Mouse (Mus musculus) lung, postnatal 36 days (tissue): ENCODE measurements around the gene Bicdl2.

Source experiments
- DNase-seq: peaks from one replicate; pipeline ENCODE4 v3.0.0; 2022; ENCODE audit warnings: mixed read lengths

The Bicdl2 gene

GRCm38 (mm10) chr17:23675127-23675526 is 14.8 kb downstream of the Bicdl2 start:
- DNase-seq = peak; percentile 78

GRCm38 (mm10) chr17:23675564-23676281 is 15.4 kb downstream of the Bicdl2 start:
- peak; percentile 70 for DNase-seq

- DNase-seq = peak; percentile 62
Observed at GRCm38 (mm10) chr17:23676473-23677031, 16.2 kb downstream of the Bicdl2 start.

- peak; percentile 94 for DNase-seq
Observed at GRCm38 (mm10) chr17:23677236-23677679, 17.0 kb downstream of the Bicdl2 start, which contains the start of gene Tnfrsf12a. Tnfrsf12a (minus strand) TSS chr17:23677468.

- DNase-seq = no peak
Observed at GRCm38 (mm10) chr17:23679127-23679835, 19.0 kb downstream of the Bicdl2 start, which contains the start of gene Cldn6. Cldn6 (plus strand) TSS chr17:23679249.

- no peak for DNase-seq
Observed at GRCm38 (mm10) chr17:23680336-23680735, 20.0 kb downstream of the Bicdl2 start.

- DNase-seq = peak; percentile 20
Observed at GRCm38 (mm10) chr17:23681086-23681485, 20.8 kb downstream of the Bicdl2 start.

GRCm38 (mm10) chr17:23682092-23682491 is 21.8 kb downstream of the Bicdl2 start:
- no peak for DNase-seq

- no peak for DNase-seq
Observed at GRCm38 (mm10) chr17:23682530-23682929, 22.2 kb downstream of the Bicdl2 start.

- DNase-seq = no peak
Observed at GRCm38 (mm10) chr17:23683226-23683625, 22.9 kb downstream of the Bicdl2 start.

GRCm38 (mm10) chr17:23683856-23684672 is 23.8 kb downstream of the Bicdl2 start, which contains the start of gene Cldn9:
Cldn9 (minus strand) TSS chr17:23684026.
- DNase-seq = no peak

GRCm38 (mm10) chr17:23694491-23694890 is 34.2 kb downstream of the Bicdl2 start:
- DNase-seq = no peak

- DNase-seq = no peak
Observed at GRCm38 (mm10) chr17:23695801-23696200, 35.5 kb downstream of the Bicdl2 start.

- DNase-seq = peak; percentile 57
Observed at GRCm38 (mm10) chr17:23699131-23700077, 39.1 kb downstream of the Bicdl2 start.

GRCm38 (mm10) chr17:23700079-23700478 is 39.8 kb downstream of the Bicdl2 start:
- DNase-seq = peak; percentile 97

- no peak for DNase-seq
Observed at GRCm38 (mm10) chr17:23703301-23703700, 43.0 kb downstream of the Bicdl2 start.

GRCm38 (mm10) chr17:23704741-23705140 is 44.4 kb downstream of the Bicdl2 start:
- no peak for DNase-seq

GRCm38 (mm10) chr17:23705525-23706104 is 45.3 kb downstream of the Bicdl2 start:
- no peak for DNase-seq

GRCm38 (mm10) chr17:23706212-23706611 is 45.9 kb downstream of the Bicdl2 start:
- peak; percentile 81 for DNase-seq

GRCm38 (mm10) chr17:23717003-23717402 is 56.7 kb downstream of the Bicdl2 start:
- no peak for DNase-seq
